Mouse (Mus musculus): ENCODE results near the gene Srcin1.

Srcin1 gene

GRCm38 (mm10) chr11:97500720-97501448 is 75.1 kb downstream of the Srcin1 start:
- DNase-seq: no peak

- no peak for DNase-seq
Measured at GRCm38 (mm10) chr11:97499865-97500719, 75.9 kb downstream of the Srcin1 start, which contains the start of gene 4933428G20Rik. TSS of gene 4933428G20Rik (minus strand) at chr11:97500340.

- DNase-seq: no peak
Measured at GRCm38 (mm10) chr11:97497543-97497942, 78.4 kb downstream of the Srcin1 start.

GRCm38 (mm10) chr11:97492836-97493235 is 83.2 kb downstream of the Srcin1 start:
- no peak for DNase-seq

- no peak for DNase-seq
Measured at GRCm38 (mm10) chr11:97491640-97492039, 84.3 kb downstream of the Srcin1 start.

GRCm38 (mm10) chr11:97489589-97490324 is 86.2 kb downstream of the Srcin1 start:
- peak; percentile 55 to 80 for DNase-seq

GRCm38 (mm10) chr11:97487656-97488055 is 88.3 kb downstream of the Srcin1 start:
- DNase-seq: peak; percentile 33 to 40

GRCm38 (mm10) chr11:97485661-97486060 is 90.3 kb downstream of the Srcin1 start:
- no peak for DNase-seq

GRCm38 (mm10) chr11:97479824-97480223 is 96.2 kb downstream of the Srcin1 start:
- no peak for DNase-seq

- no peak for DNase-seq
Measured at GRCm38 (mm10) chr11:97479085-97479484, 96.9 kb downstream of the Srcin1 start.

GRCm38 (mm10) chr11:97478345-97478744 is 97.6 kb downstream of the Srcin1 start:
- no peak for DNase-seq

- no peak for DNase-seq
Measured at GRCm38 (mm10) chr11:97477431-97477830, 98.6 kb downstream of the Srcin1 start.

- DNase-seq: peak in 1 of 2 experiments; percentile 59
Measured at GRCm38 (mm10) chr11:97476334-97477095, 99.5 kb downstream of the Srcin1 start.

- no peak for DNase-seq
Measured at GRCm38 (mm10) chr11:97471276-97471675, 104.7 kb downstream of the Srcin1 start.

- no peak for DNase-seq
Measured at GRCm38 (mm10) chr11:97469828-97470227, 106.2 kb downstream of the Srcin1 start.

GRCm38 (mm10) chr11:97468639-97469287 is 107.2 kb downstream of the Srcin1 start:
- peak; percentile 60 to 85 for DNase-seq

GRCm38 (mm10) chr11:97466444-97467160 is 109.4 kb downstream of the Srcin1 start:
- no peak for DNase-seq

GRCm38 (mm10) chr11:97465957-97466356 is 110.0 kb downstream of the Srcin1 start:
- no peak for DNase-seq

GRCm38 (mm10) chr11:97463991-97464390 is 112.0 kb downstream of the Srcin1 start:
- no peak for DNase-seq

- DNase-seq: no peak
Measured at GRCm38 (mm10) chr11:97463166-97463565, 112.8 kb downstream of the Srcin1 start.

- DNase-seq: no peak
Measured at GRCm38 (mm10) chr11:97462538-97462937, 113.4 kb downstream of the Srcin1 start.

Data from spleen, adult 18-20 months (tissue).